Mouse (Mus musculus): ENCODE data around the gene Fam204a.
A peak's percentile ranks its signal among the peaks of the same experiment; 100 is the strongest.

The Fam204a gene

GRCm38 (mm10) chr19:60225899-60226844, at the start of gene Fam204a:
Gene Fam204a (minus strand): TSS chr19:60226701.
- Histone ChIP-seq H3K27me3 (ENCODE audit: insufficient read depth, low read length) (no peaks in the 10 kb centered on the region), H3K4me3 (replicated peaks; ENCODE audit: low read length) (peak within 1 kb of the TSS; percentile 94), H3K9me3 (ENCODE audit: low read length) (no peaks in the 10 kb centered on the region), H3K4me1 (replicated peaks; ENCODE audit: low read depth, low read length) (peaks cover 11% of the 10 kb centered on the region), H3K36me3 (ENCODE audit: insufficient read depth, low read length) (peaks cover 10% of the 10 kb centered on the region)
- TF ChIP-seq CTCF (conservative IDR thresholded peaks at IDR 0.05; ENCODE audit: low read length) (no peak), NANOG (IDR thresholded peaks at IDR 0.05; ENCODE audit: borderline replicate concordance, low read length) (no peak), POU5F1 (IDR thresholded peaks at IDR 0.05; ENCODE audit: borderline replicate concordance, low read length) (no peak)

GRCm38 (mm10) chr19:60265789-60266188, 39.3 kb upstream of the Fam204a start:
- H3K27me3 ChIP-seq (ENCODE audit: insufficient read depth, low read length), result no peaks in the 10 kb centered on the region
- TF ChIP-seq CTCF (conservative IDR thresholded peaks at IDR 0.05; ENCODE audit: low read length) (no peak), NANOG (IDR thresholded peaks at IDR 0.05; ENCODE audit: borderline replicate concordance, low read length) (no peak), POU5F1 (IDR thresholded peaks at IDR 0.05; ENCODE audit: borderline replicate concordance, low read length) (no peak)
- H3K36me3 ChIP-seq (ENCODE audit: insufficient read depth, low read length), result no peaks in the 10 kb centered on the region
- H3K9me3 ChIP-seq (ENCODE audit: low read length), result peaks cover 2% of the 10 kb centered on the region; the same call in 1 of the 2 replicates
- H3K4me1 ChIP-seq (replicated peaks; ENCODE audit: low read depth, low read length), result no peaks in the 10 kb centered on the region
- H3K4me3 ChIP-seq (replicated peaks; ENCODE audit: low read length), result no peak overlapping the region

- no peaks in the 10 kb centered on the region for H3K9me3 ChIP-seq (ENCODE audit: low read length)
- H3K4me1 ChIP-seq (replicated peaks; ENCODE audit: low read depth, low read length), result no peaks in the 10 kb centered on the region
- TF ChIP-seq CTCF (conservative IDR thresholded peaks at IDR 0.05; ENCODE audit: low read length) (no peak), POU5F1 (IDR thresholded peaks at IDR 0.05; ENCODE audit: borderline replicate concordance, low read length) (no peak), NANOG (IDR thresholded peaks at IDR 0.05; ENCODE audit: borderline replicate concordance, low read length) (no peak)
- no peak overlapping the region for H3K4me3 ChIP-seq (replicated peaks; ENCODE audit: low read length)
- H3K36me3 ChIP-seq (ENCODE audit: insufficient read depth, low read length), result no peaks in the 10 kb centered on the region
- H3K27me3 ChIP-seq (ENCODE audit: insufficient read depth, low read length), result no peaks in the 10 kb centered on the region
Observed at GRCm38 (mm10) chr19:60260689-60261088, 34.2 kb upstream of the Fam204a start.

- H3K9me3 ChIP-seq (ENCODE audit: low read length), result no peaks in the 10 kb centered on the region
- H3K36me3 ChIP-seq (ENCODE audit: insufficient read depth, low read length), result no peaks in the 10 kb centered on the region
- H3K4me3 ChIP-seq (replicated peaks; ENCODE audit: low read length), result no peak overlapping the region
- no peaks in the 10 kb centered on the region for H3K27me3 ChIP-seq (ENCODE audit: insufficient read depth, low read length)
- TF ChIP-seq NANOG (IDR thresholded peaks at IDR 0.05; ENCODE audit: borderline replicate concordance, low read length), result no peak
- TF ChIP-seq CTCF (conservative IDR thresholded peaks at IDR 0.05; ENCODE audit: low read length), result 0 out of 2 replicates have a peak, but pooled peaks have one; percentile 4
- H3K4me1 ChIP-seq (replicated peaks; ENCODE audit: low read depth, low read length), result no peaks in the 10 kb centered on the region
Observed at GRCm38 (mm10) chr19:60252021-60252420, 25.5 kb upstream of the Fam204a start.

- Histone ChIP-seq H3K9me3 (ENCODE audit: low read length) (no peaks in the 10 kb centered on the region), H3K4me3 (replicated peaks; ENCODE audit: low read length) (no peak overlapping the region), H3K36me3 (ENCODE audit: insufficient read depth, low read length) (no peaks in the 10 kb centered on the region), H3K27me3 (ENCODE audit: insufficient read depth, low read length) (no peaks in the 10 kb centered on the region), H3K4me1 (replicated peaks; ENCODE audit: low read depth, low read length) (no peaks in the 10 kb centered on the region)
- TF ChIP-seq CTCF (conservative IDR thresholded peaks at IDR 0.05; ENCODE audit: low read length) (no peak), POU5F1 (IDR thresholded peaks at IDR 0.05; ENCODE audit: borderline replicate concordance, low read length) (no peak), NANOG (IDR thresholded peaks at IDR 0.05; ENCODE audit: borderline replicate concordance, low read length) (no peak)
Observed at GRCm38 (mm10) chr19:60251197-60251596, 24.7 kb upstream of the Fam204a start.

- Histone ChIP-seq H3K4me1 (replicated peaks; ENCODE audit: low read depth, low read length) (no peaks in the 10 kb centered on the region), H3K4me3 (replicated peaks; ENCODE audit: low read length) (no peak overlapping the region), H3K27me3 (ENCODE audit: insufficient read depth, low read length) (no peaks in the 10 kb centered on the region), H3K9me3 (ENCODE audit: low read length) (no peaks in the 10 kb centered on the region), H3K36me3 (ENCODE audit: insufficient read depth, low read length) (no peaks in the 10 kb centered on the region)
- TF ChIP-seq CTCF (conservative IDR thresholded peaks at IDR 0.05; ENCODE audit: low read length) (no peak), POU5F1 (IDR thresholded peaks at IDR 0.05; ENCODE audit: borderline replicate concordance, low read length) (no peak), NANOG (IDR thresholded peaks at IDR 0.05; ENCODE audit: borderline replicate concordance, low read length) (no peak)
Observed at GRCm38 (mm10) chr19:60245250-60245649, 18.7 kb upstream of the Fam204a start.

GRCm38 (mm10) chr19:60242620-60243019, 16.1 kb upstream of the Fam204a start:
- Histone ChIP-seq H3K36me3 (ENCODE audit: insufficient read depth, low read length) (no peaks in the 10 kb centered on the region), H3K4me1 (replicated peaks; ENCODE audit: low read depth, low read length) (no peaks in the 10 kb centered on the region)
- no peak for TF ChIP-seq CTCF (conservative IDR thresholded peaks at IDR 0.05; ENCODE audit: low read length)
- no peak for TF ChIP-seq NANOG (IDR thresholded peaks at IDR 0.05; ENCODE audit: borderline replicate concordance, low read length)
- TF ChIP-seq POU5F1 (IDR thresholded peaks at IDR 0.05; ENCODE audit: borderline replicate concordance, low read length), result no peak

GRCm38 (mm10) chr19:60241916-60242602, 15.6 kb upstream of the Fam204a start:
- Histone ChIP-seq H3K27me3 (ENCODE audit: insufficient read depth, low read length) (no peaks in the 10 kb centered on the region), H3K4me3 (replicated peaks; ENCODE audit: low read length) (no peak overlapping the region), H3K36me3 (ENCODE audit: insufficient read depth, low read length) (no peaks in the 10 kb centered on the region), H3K4me1 (replicated peaks; ENCODE audit: low read depth, low read length) (no peaks in the 10 kb centered on the region), H3K9me3 (ENCODE audit: low read length) (no peaks in the 10 kb centered on the region)
- TF ChIP-seq CTCF (conservative IDR thresholded peaks at IDR 0.05; ENCODE audit: low read length) (no peak), NANOG (IDR thresholded peaks at IDR 0.05; ENCODE audit: borderline replicate concordance, low read length) (no peak), POU5F1 (IDR thresholded peaks at IDR 0.05; ENCODE audit: borderline replicate concordance, low read length) (no peak)

More at GRCm38 (mm10) chr19:60242620-60243019, 16.1 kb upstream of the Fam204a start:
- H3K4me3 ChIP-seq (replicated peaks; ENCODE audit: low read length), result no peak overlapping the region
- no peaks in the 10 kb centered on the region for H3K27me3 ChIP-seq (ENCODE audit: insufficient read depth, low read length)
- no peaks in the 10 kb centered on the region for H3K9me3 ChIP-seq (ENCODE audit: low read length)
